Comparison of ENCODE assay signal across 8 mouse cellular contexts in the genomic region with DNA sequence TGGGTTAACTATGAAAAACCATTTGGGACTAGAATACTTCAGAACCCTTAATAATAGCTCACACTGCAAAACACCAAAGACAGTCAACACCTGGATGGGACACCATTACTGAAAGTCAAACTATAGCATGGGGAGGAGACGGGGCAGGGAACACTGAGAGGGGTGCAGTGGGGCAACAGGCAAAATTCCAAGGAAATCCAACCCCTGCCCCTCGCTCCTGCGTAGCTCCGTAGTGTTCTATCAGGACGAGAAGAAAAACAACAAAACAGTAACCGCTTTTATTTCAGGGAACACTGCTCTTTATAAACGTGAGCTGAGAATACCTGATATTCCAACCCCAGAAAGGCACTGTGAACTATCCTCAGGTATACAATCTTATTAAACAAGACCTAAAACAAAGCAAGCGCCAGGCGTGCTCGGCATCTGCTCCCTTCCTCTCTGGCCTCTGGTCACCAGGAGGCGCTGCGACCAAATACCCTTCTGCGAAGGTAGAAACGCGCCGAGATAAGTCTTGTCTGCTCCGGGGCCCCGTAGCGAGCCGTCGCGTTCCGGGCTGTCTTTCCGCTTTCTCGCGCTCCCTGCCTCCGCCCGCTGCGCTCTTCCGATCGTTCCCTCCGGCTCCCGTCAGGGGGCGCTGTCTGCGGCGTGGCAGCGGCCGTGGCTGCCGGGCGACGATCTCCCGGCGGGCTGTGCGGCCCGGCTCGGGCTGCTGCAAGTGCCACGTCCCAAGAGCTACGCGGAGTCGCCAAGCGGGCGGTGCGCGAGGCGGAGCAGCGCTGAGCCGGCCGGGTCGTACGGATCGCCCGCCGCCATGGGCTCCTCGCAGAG. TPM values are rescaled to one million over a fixed set of nuclear protein-coding genes. Genes with fewer than 3 reads are reported as not detected.
A peak's percentile ranks its signal among the peaks of the same experiment; 100 is the strongest.
DNase-seq lines count a peak whose midpoint lies in the region; ATAC-seq and TF ChIP-seq lines count a peak whose summit lies in the region.

A gene (plus strand): TSS at position 690 of the 828 bp plus-strand sequence.

- no peak for TF ChIP-seq POLR2A in bone marrow macrophage, adult 2 months (IDR thresholded peaks at IDR 0.05; ENCODE audit: borderline replicate concordance, low read depth, low read length)
- TF ChIP-seq POLR2A in embryonic fibroblast, embryonic 13.5 days (IDR thresholded peaks at IDR 0.05; ENCODE audit: low read depth, low read length), result peak; percentile 94

- H3K36me3 ChIP-seq in kidney, embryonic 14.5 days (ENCODE audit: control insufficient read depth, insufficient read depth, low read length), result no peaks in the 10 kb centered on the region
- H3K36me3 ChIP-seq in limb, embryonic 15.5 days, result no peaks in the 10 kb centered on the region

- TF ChIP-seq CTCF in bone marrow macrophage, adult 2 months (IDR thresholded peaks at IDR 0.05; ENCODE audit: low read depth, low read length), result peak; percentile 62
- TF ChIP-seq CTCF in embryonic fibroblast, embryonic 13.5 days (IDR thresholded peaks at IDR 0.05; ENCODE audit: borderline replicate concordance, insufficient read depth, low read length), result peak; percentile 66

- H3K4me2 ChIP-seq in kidney, embryonic 14.5 days (replicated peaks; ENCODE audit: low read depth, low read length), result peak within 1 kb of the TSS; percentile 73
- H3K4me2 ChIP-seq in limb, embryonic 15.5 days, result peak within 1 kb of the TSS; percentile 74

- H3K27me3 ChIP-seq in kidney, embryonic 14.5 days (ENCODE audit: control insufficient read depth, insufficient read depth, low read length), result no peaks in the 10 kb centered on the region
- H3K27me3 ChIP-seq in limb, embryonic 15.5 days, result no peaks in the 10 kb centered on the region

- peak within 1 kb of the TSS; percentile 97 for H3K4me3 ChIP-seq in bone marrow macrophage, adult 2 months (ENCODE audit: insufficient read depth, low read length)
- H3K4me3 ChIP-seq in embryonic fibroblast, embryonic 13.5 days (ENCODE audit: insufficient read depth, low read length), result peak within 1 kb of the TSS; percentile 97
- H3K4me3 ChIP-seq in kidney, embryonic 14.5 days (ENCODE audit: low read length), result peak within 1 kb of the TSS; percentile 95
- peak within 1 kb of the TSS; percentile 95 for H3K4me3 ChIP-seq in limb, embryonic 15.5 days

- WGBS in kidney, embryonic 14.5 days, result 2% methylated on average over 64 of the region's 64 CpGs
- 1% methylated on average over 64 of the region's 64 CpGs for WGBS in limb, embryonic 15.5 days

- H3K9me3 ChIP-seq in kidney, embryonic 14.5 days (ENCODE audit: control insufficient read depth, low read length), result no peaks in the 10 kb centered on the region
- no peaks in the 10 kb centered on the region for H3K9me3 ChIP-seq in limb, embryonic 15.5 days

- H3K27ac ChIP-seq in bone marrow macrophage, adult 2 months (ENCODE audit: insufficient read depth, low read depth, low read length), result peak within 1 kb of the TSS; percentile 55
- peak within 1 kb of the TSS; percentile 79 for H3K27ac ChIP-seq in embryonic fibroblast, embryonic 13.5 days (ENCODE audit: insufficient read depth, low read length)
- peak within 1 kb of the TSS; percentile 86 for H3K27ac ChIP-seq in kidney, embryonic 14.5 days (ENCODE audit: low read depth, low read length)
- H3K27ac ChIP-seq in limb, embryonic 15.5 days, result peak within 1 kb of the TSS; percentile 95

- peaks cover 10% of the 10 kb centered on the region for H3K4me1 ChIP-seq in bone marrow macrophage, adult 2 months (ENCODE audit: control insufficient read depth, insufficient read depth, low read length)
- H3K4me1 ChIP-seq in embryonic fibroblast, embryonic 13.5 days (ENCODE audit: control insufficient read depth, insufficient read depth, low read length), result peaks cover 3% of the 10 kb centered on the region
- H3K4me1 ChIP-seq in kidney, embryonic 14.5 days (ENCODE audit: control insufficient read depth, insufficient read depth, low read length), result peaks cover 13% of the 10 kb centered on the region
- peaks cover 18% of the 10 kb centered on the region for H3K4me1 ChIP-seq in limb, embryonic 15.5 days

- DNase-seq in A20 (ENCODE audit: low read depth, low spot score), result peak; percentile 97
- DNase-seq in heart, adult 9 months (ENCODE audit: low spot score in 2 of 2), result peak; percentile 88 to 94
- peak; percentile 84 to 91 for DNase-seq in monocyte, adult 2 months (ENCODE audit: low read depth in 1 of 2, low spot score in 2 of 2)
- peak; percentile 96 to 97 for DNase-seq in spleen, postnatal 36 days (ENCODE audit: low spot score in 2 of 2)

- peak within 1 kb of the TSS; percentile 95 for H3K9ac ChIP-seq in kidney, embryonic 14.5 days (ENCODE audit: low read depth, low read length)
- H3K9ac ChIP-seq in limb, embryonic 15.5 days, result peak within 1 kb of the TSS; percentile 94

- ATAC-seq in kidney, embryonic 14.5 days (ENCODE audit: low FRiP score, low TSS enrichment), result peak; percentile 96
- ATAC-seq in limb, embryonic 15.5 days (ENCODE audit: insufficient number of reproducible peaks, low FRiP score, low TSS enrichment, low read depth), result peak; percentile 94

RNA-seq across cellular contexts. Expression of the gene that starts here (rescaled TPM):
- polyA plus RNA-seq in bone marrow macrophage, adult 2 months (2012; ENCODE audit: insufficient read depth, insufficient read length, missing spikeins), result 51.7 and 56.6 TPM in 2 replicates
- polyA plus RNA-seq in embryonic fibroblast, embryonic 13.5 days (2011; ENCODE audit: insufficient read length, low read depth, missing spikeins), result 153 and 162 TPM in 2 replicates
- 131 and 185 TPM in 2 replicates for polyA plus RNA-seq in kidney, embryonic 14.5 days (2014; fragmentation: Nextera tagmentation; extraction: Ambion mirVana)
- polyA plus RNA-seq in limb, embryonic 15.5 days (2015; fragmentation: Nextera tagmentation; extraction: Ambion mirVana), result 188 and 192 TPM in 2 replicates

Comparison
In these comparisons a context has a peak if more than half of its experiments do, and no peak if none do; other contexts are left out.
1. Peak in every context shown above with its lines: DNase-seq, ATAC-seq, H3K4me3 ChIP-seq and H3K27ac ChIP-seq.